Mouse (Mus musculus) erythroblast, embryonic 14.5 days (primary cell): Measurements from ENCODE around the gene Il1r1.

Experiments
- GATA1 ChIP-seq: IDR thresholded peaks from 2 replicates; pipeline ENCODE4 v1.6.1; 2012; ENCODE audit warnings: low read length, inconsistent platforms, mixed read lengths
- TAL1 ChIP-seq: IDR thresholded peaks from 3 replicates; pipeline ENCODE4 v1.6.1; 2012; ENCODE audit warnings: low read length, inconsistent platforms, mixed read lengths

- TF ChIP-seq GATA1 (no peak), TAL1 (no peak)
These were observed 11.3 kb upstream of the Il1r1 start for GRCm38 (mm10) chr1:40213337-40214159.
